18 mouse cellular contexts compared by ENCODE assay signal in the genomic region with DNA sequence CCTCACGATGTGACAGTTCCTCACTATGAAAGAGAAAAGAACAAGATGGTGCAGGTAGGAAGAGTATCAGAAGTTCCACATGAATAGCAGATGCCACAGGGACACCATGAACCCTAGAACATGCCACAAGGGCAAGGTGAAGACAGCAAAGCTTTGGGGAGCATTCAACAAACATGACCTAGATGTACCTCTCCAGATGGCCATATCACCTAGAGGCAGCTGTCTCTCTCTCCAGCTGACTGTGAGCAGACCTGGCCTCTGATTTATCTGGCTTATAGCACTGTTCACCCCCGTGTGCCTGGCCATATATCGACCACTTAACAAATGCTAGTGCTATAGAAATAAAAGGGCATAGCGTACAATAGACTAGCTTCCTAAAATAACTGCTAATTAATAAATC.
"Had no signal": no experiment of that assay in that cellular context is flagged by ENCODE, and none has a peak within 500 bp of the region (broad histone marks: within the 10 kb centered on the region; RNA-seq: fewer than 3 reads in every experiment).

No protein-coding gene starts in this region.

- DNase-seq: kidney, postnatal 10 days; kidney, postnatal 36 days; liver; lung, adult 2 months; lung, postnatal 14 days; lung, postnatal 4 days; retina, postnatal 1 day; thymus, adult 18-20 months; thymus, postnatal 4 days had no signal

- H3K27me3 ChIP-seq: kidney, embryonic 15.5 days; limb, embryonic 13.5 days; liver, embryonic 12.5 days; liver, embryonic 15.5 days; midbrain, embryonic 12.5 days; neural tube, embryonic 13.5 days had no signal

- H3K4me2 ChIP-seq: kidney, embryonic 15.5 days; limb, embryonic 13.5 days; liver, embryonic 12.5 days; liver, embryonic 15.5 days; midbrain, embryonic 12.5 days; neural tube, embryonic 13.5 days had no signal

- H3K36me3 ChIP-seq: kidney, embryonic 15.5 days; limb, embryonic 10.5 days; limb, embryonic 13.5 days; liver, embryonic 12.5 days; liver, embryonic 15.5 days; midbrain, embryonic 12.5 days; neural tube, embryonic 13.5 days had no signal

- ATAC-seq: liver, embryonic 12.5 days; midbrain, embryonic 16.5 days had no signal

- H3K9me3 ChIP-seq: kidney, embryonic 15.5 days; limb, embryonic 10.5 days; limb, embryonic 13.5 days; liver, embryonic 12.5 days; liver, embryonic 15.5 days; midbrain, embryonic 12.5 days; neural tube, embryonic 13.5 days had no signal

- H3K9ac ChIP-seq: kidney, embryonic 15.5 days; limb, embryonic 13.5 days; liver, embryonic 12.5 days; liver, embryonic 15.5 days; midbrain, embryonic 12.5 days; neural tube, embryonic 13.5 days had no signal

- H3K27ac ChIP-seq: kidney, embryonic 15.5 days; limb, embryonic 10.5 days; limb, embryonic 13.5 days; liver, embryonic 12.5 days; liver, embryonic 15.5 days; midbrain, embryonic 12.5 days; neural tube, embryonic 13.5 days had no signal

- H3K4me1 ChIP-seq: kidney, embryonic 15.5 days; limb, embryonic 10.5 days; liver, embryonic 12.5 days; liver, embryonic 15.5 days; midbrain, embryonic 12.5 days; neural tube, embryonic 13.5 days had no signal

- H3K4me3 ChIP-seq: kidney, embryonic 15.5 days; limb, embryonic 10.5 days; limb, embryonic 13.5 days; liver, embryonic 12.5 days; liver, embryonic 15.5 days; midbrain, embryonic 12.5 days; myocyte; neural tube, embryonic 13.5 days had no signal
